Mouse (Mus musculus) limb, embryonic 14.5 days (tissue): ENCODE data around the gene Mx1. TPM values are rescaled to one million over a fixed set of nuclear protein-coding genes. Genes with fewer than 3 reads are reported as not detected.

Source experiments
- ATAC-seq: fragments of 200-750 bp; cut with Nextera tagmentation; 2 replicates; pipeline ENCODE4 v1.8.0; 2017; ENCODE audit warnings: low read depth, moderate number of reproducible peaks, moderate TSS enrichment; ENCODE audit not compliant: low FRiP score
- DNase-seq: peaks from one replicate; pipeline ENCODE4 v3.0.0-alpha.2; 2015; ENCODE audit warnings: low spot score
- H3K27ac ChIP-seq: fragments of 300-500 bp; sonication (generic); replicated peaks from 2 replicates; pipeline ENCODE4 v1.5.1; 2014; ENCODE audit warnings: low read depth, mild to moderate bottlenecking, low read length, moderate library complexity, mixed read lengths
- H3K27me3 ChIP-seq: fragments of 300-500 bp; sonication (generic); 2 replicates; pipeline ENCODE4 v1.6.1; 2014; ENCODE audit warnings: low read length, mixed read lengths; ENCODE audit not compliant: control insufficient read depth, insufficient read depth
- H3K36me3 ChIP-seq: fragments of 300-500 bp; sonication (generic); 2 replicates; pipeline ENCODE4 v1.6.1; 2014; ENCODE audit warnings: mild to moderate bottlenecking, low read length, moderate library complexity, mixed read lengths; ENCODE audit not compliant: control insufficient read depth, insufficient read depth
- H3K4me1 ChIP-seq: fragments of 300-500 bp; sonication (generic); 2 replicates; pipeline ENCODE4 v1.6.1; 2014; ENCODE audit warnings: antibody characterized with exemption, low read length, mixed read lengths; ENCODE audit not compliant: control insufficient read depth, insufficient read depth
- H3K4me2 ChIP-seq: fragments of 300-500 bp; sonication (generic); replicated peaks from 2 replicates; pipeline ENCODE4 v1.6.1; 2014; ENCODE audit warnings: low read depth, mild to moderate bottlenecking, low read length, moderate library complexity; ENCODE audit not compliant: severe bottlenecking
- H3K4me3 ChIP-seq: fragments of 300-500 bp; sonication (generic); replicated peaks from 2 replicates; pipeline ENCODE4 v1.5.1; 2014; ENCODE audit warnings: low read length
- H3K9ac ChIP-seq: fragments of 300-500 bp; sonication (generic); 2 replicates; pipeline ENCODE4 v1.6.1; 2014; ENCODE audit warnings: mild to moderate bottlenecking, low read depth, low read length, moderate library complexity; ENCODE audit not compliant: severe bottlenecking
- H3K9me3 ChIP-seq: fragments of 300-500 bp; sonication (generic); 2 replicates; pipeline ENCODE4 v1.6.1; 2016; ENCODE audit warnings: low read length; ENCODE audit not compliant: control insufficient read depth
- POLR2A ChIP-seq: fragments of 200-500 bp; IDR thresholded peaks from 2 replicates; pipeline ENCODE4 v1.8.0; 2012; ENCODE audit warnings: inconsistent platforms, mild to moderate bottlenecking, moderate library complexity, borderline replicate concordance; ENCODE audit not compliant: insufficient read depth, insufficient read length; ENCODE audit errors: extremely low read depth
- WGBS: fragments of 180-500 bp; shearing (Covaris S2); extraction: QIAGEN DNeasy Blood & Tissue Kit; methylation state at CpG from one replicate; pipeline ENCODE4 v1.1.7; 2014; 5-methylcytosine and 5-hydroxymethylcytosine counted together
- polyA plus RNA-seq, 2 experiments: library from polyadenylated mRNA; depleted of rRNA in 1 of 2; stranded (reverse) in 1 of 2; unstranded in 1 of 2; fragments of >200 nt; fragmentation: Nextera tagmentation in 1 of 2; extraction: Ambion mirVana in 1 of 2; gene quantifications; 2 replicates each; pipeline versions ENCODE4 v1.2.1 to v1.2.3; 2012 to 2014

Mx1 gene
- polyA plus RNA-seq (2012; rRNA removed) (0.58 and 0.64 TPM in 2 replicates), polyA plus RNA-seq (2014; fragmentation: Nextera tagmentation; extraction: Ambion mirVana) (0.30 and 0.37 TPM in 2 replicates)

GRCm38 (mm10) chr16:97462481-97463181 lies at the start of gene Mx1:
Gene Mx1, minus strand, starts transcription at chr16:97462907.
- Histone ChIP-seq H3K9ac (no peak within 1 kb of the TSS), H3K36me3 (no peaks in the 10 kb centered on the region), H3K4me3 (no peak within 1 kb of the TSS), H3K4me1 (0 out of 2 replicates have a peak, but pooled peaks cover 6% of the 10 kb centered on the region), H3K4me2 (no peak within 1 kb of the TSS), H3K27ac (no peak within 1 kb of the TSS), H3K9me3 (no peaks in the 10 kb centered on the region), H3K27me3 (no peaks in the 10 kb centered on the region)
- TF ChIP-seq POLR2A: no peak
- peak; percentile 15 for DNase-seq
- peak; percentile 71; the same call in 1 of the 2 replicates for ATAC-seq
- WGBS: 26% methylated on average over 4 of the region's 4 CpGs

DNA sequence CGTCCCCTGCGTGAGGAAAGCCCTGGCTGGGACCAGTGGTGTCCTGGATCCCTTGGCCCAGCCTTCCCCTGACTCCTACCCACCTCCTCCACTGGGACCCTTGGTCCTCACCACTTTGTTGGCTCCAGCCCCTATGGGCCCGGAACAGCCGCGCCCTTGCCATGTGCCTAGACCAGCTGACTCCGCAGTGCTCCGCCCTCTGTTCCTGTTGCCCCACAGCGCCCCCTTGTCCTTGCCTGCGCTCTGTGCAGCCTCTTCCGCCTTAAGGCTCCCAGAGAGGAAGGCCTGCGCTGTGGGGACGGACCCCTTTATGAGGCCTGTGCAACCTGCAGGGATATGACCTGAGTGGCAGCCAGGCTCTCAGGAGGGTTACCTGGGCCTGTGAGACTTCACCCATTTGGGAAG lies 49.6 kb upstream of the Mx1 start:
- Histone ChIP-seq H3K27ac (no peak overlapping the region), H3K4me2 (no peak overlapping the region), H3K9ac (no peak overlapping the region), H3K9me3 (no peaks in the 10 kb centered on the region), H3K36me3 (no peaks in the 10 kb centered on the region), H3K4me1 (0 out of 2 replicates have a peak, but pooled peaks cover 5% of the 10 kb centered on the region), H3K4me3 (no peak overlapping the region), H3K27me3 (no peaks in the 10 kb centered on the region)
- TF ChIP-seq POLR2A: no peak
- DNase-seq: no peak
- ATAC-seq: no peak
- 86% methylated on average over 12 of the region's 12 CpGs for WGBS

DNA sequence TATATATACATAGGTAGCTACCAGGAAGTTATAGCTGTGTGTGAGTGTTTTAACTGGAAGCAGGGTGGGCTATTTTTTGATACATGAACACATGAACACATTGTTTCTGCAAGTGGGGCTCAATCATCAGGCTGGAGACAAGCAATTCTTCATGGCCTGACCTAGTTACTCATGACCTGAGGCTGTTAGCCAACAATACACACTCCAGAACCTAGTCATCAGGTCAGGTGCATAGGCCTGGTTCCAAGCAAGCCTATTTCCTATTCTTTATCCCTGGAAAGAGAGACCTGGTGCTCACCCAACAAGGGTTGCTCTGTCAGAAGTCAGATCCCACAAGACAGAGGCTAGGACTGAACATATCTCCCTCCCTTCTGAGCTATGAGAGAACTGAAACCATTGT lies 48.8 kb upstream of the Mx1 start:
- no peak for ATAC-seq
- no peak for TF ChIP-seq POLR2A

DNA sequence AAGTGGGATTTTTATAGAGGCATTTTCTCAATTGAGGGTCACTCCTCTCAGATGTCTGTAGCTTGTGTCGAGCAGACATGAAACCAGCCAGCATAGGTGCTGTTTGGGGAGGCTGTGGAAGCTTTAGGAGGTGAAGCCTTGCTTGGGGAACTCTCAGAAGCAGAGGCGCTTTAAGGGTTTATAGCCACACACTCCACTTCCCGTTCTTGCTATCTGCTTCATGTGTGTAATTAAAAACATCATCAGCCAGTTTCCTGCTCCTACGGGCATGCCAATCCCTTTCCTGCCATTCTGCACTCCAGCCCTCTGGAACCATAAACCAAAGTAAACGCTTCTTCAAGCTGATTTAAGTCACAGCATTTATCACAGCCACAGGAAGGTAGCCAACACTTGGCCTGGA lies 48.1 kb upstream of the Mx1 start:
- DNase-seq (no peak), ATAC-seq (no peak)
- no peak overlapping the region for H3K4me2 ChIP-seq
- no peak overlapping the region for H3K4me3 ChIP-seq
- H3K9ac ChIP-seq: no peak overlapping the region
- no peaks in the 10 kb centered on the region for H3K9me3 ChIP-seq
- 0 out of 2 replicates have a peak, but pooled peaks cover 5% of the 10 kb centered on the region for H3K4me1 ChIP-seq
- TF ChIP-seq POLR2A: no peak
- no peak overlapping the region for H3K27ac ChIP-seq
- WGBS: 5% methylated on average over 5 of the region's 5 CpGs
- H3K27me3 ChIP-seq: no peaks in the 10 kb centered on the region
- no peaks in the 10 kb centered on the region for H3K36me3 ChIP-seq

More for the DNA sequence above, 48.8 kb upstream of the Mx1 start:
- Histone ChIP-seq H3K27ac (no peak overlapping the region), H3K9ac (no peak overlapping the region), H3K4me2 (no peak overlapping the region), H3K9me3 (no peaks in the 10 kb centered on the region), H3K27me3 (no peaks in the 10 kb centered on the region), H3K4me3 (no peak overlapping the region), H3K4me1 (0 out of 2 replicates have a peak, but pooled peaks cover 5% of the 10 kb centered on the region), H3K36me3 (no peaks in the 10 kb centered on the region)
- DNase-seq: no peak

DNA sequence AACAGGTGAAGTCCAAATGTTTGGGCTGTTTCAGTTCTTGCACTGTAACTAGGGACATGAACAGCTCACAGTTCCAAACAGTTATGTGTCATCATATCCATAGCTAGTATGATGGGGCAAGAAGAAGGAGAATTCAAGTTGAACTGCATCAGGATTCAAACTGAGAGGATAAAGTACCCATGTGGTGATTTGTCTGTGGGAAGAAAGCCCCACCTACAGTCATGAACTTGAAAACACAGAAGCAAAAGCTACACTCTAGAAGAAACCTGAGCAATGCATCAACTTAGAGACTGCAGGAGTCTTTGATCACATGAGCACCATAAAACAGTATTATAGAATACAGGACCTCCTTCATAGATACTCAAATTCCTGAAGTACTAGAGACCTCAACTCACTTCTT lies 45.1 kb upstream of the Mx1 start:
- Histone ChIP-seq H3K27me3 (no peaks in the 10 kb centered on the region), H3K27ac (no peak overlapping the region), H3K9me3 (no peaks in the 10 kb centered on the region), H3K36me3 (no peaks in the 10 kb centered on the region), H3K9ac (no peak overlapping the region), H3K4me2 (no peak overlapping the region), H3K4me1 (0 out of 2 replicates have a peak, but pooled peaks cover 5% of the 10 kb centered on the region), H3K4me3 (no peak overlapping the region)
- DNase-seq (no peak), ATAC-seq (no peak)
- no peak for TF ChIP-seq POLR2A
